In genomic region chr2:167631181-167631590, GRCm38 (mm10) we compare ENCODE assay signal across 8 mouse cellular contexts. TPM values are rescaled to one million over a fixed set of nuclear protein-coding genes. Genes with fewer than 3 reads are reported as not detected.
DNase-seq lines count a peak whose midpoint lies in the region; ATAC-seq and TF ChIP-seq lines count a peak whose summit lies in the region.

No protein-coding gene starts in this region.

- no peak for TF ChIP-seq POLR2A in limb, embryonic 14.5 days (IDR thresholded peaks at IDR 0.05; ENCODE audit: borderline replicate concordance, extremely low read depth, insufficient read depth, insufficient read length)
- TF ChIP-seq POLR2A in olfactory bulb, adult 2 months (IDR thresholded peaks at IDR 0.05; ENCODE audit: insufficient read depth, low read depth, low read length) = no peak

- peak overlapping the region; percentile 99 for H3K4me3 ChIP-seq in heart, embryonic 12.5 days
- peak overlapping the region; percentile 89 for H3K4me3 ChIP-seq in limb, embryonic 14.5 days (replicated peaks; ENCODE audit: low read length)
- H3K4me3 ChIP-seq in olfactory bulb, adult 2 months (ENCODE audit: insufficient read depth, low read depth, low read length) = peak overlapping the region; percentile 80

- DNase-seq in cerebellum, adult 11-12 months = peak; percentile 72
- DNase-seq in cerebellum, postnatal 4 days (ENCODE audit: low spot score in 2 of 2) = no peak
- DNase-seq in right cerebral cortex, postnatal 10 days (ENCODE audit: low spot score in 2 of 2) = peak; percentile 55 to 64
- DNase-seq in right cerebral cortex, adult 18-20 months = no peak
- no peak for DNase-seq in limb, embryonic 14.5 days (ENCODE audit: low spot score)
- DNase-seq in left cerebral cortex, adult 18-20 months (ENCODE audit: low spot score in 2 of 2) = no peak

- WGBS in heart, embryonic 12.5 days = under 1% methylated on average over 31 of the region's 31 CpGs
- 0% methylated on average over 31 of the region's 31 CpGs for WGBS in limb, embryonic 14.5 days
- under 1% methylated on average over 31 of the region's 31 CpGs for WGBS in olfactory bulb, adult 2 months

- ATAC-seq in heart, embryonic 12.5 days (ENCODE audit: insufficient number of reproducible peaks, low FRiP score) = peak; percentile 0; the same call in 1 of the 2 replicates
- ATAC-seq in limb, embryonic 14.5 days (ENCODE audit: low FRiP score, low read depth) = no peak; the same call in 1 of the 2 replicates

- peak overlapping the region; percentile 93 for H3K4me2 ChIP-seq in heart, embryonic 12.5 days
- H3K4me2 ChIP-seq in limb, embryonic 14.5 days (replicated peaks; ENCODE audit: low read depth, low read length, severe bottlenecking) = peak overlapping the region; percentile 88

- no peak for TF ChIP-seq CTCF in olfactory bulb, adult 2 months (IDR thresholded peaks at IDR 0.05; ENCODE audit: insufficient read depth, low read depth, low read length)

- 0 out of 2 replicates have a peak, but pooled peaks cover 2% of the 10 kb centered on the region for H3K9me3 ChIP-seq in heart, embryonic 12.5 days (replicated peaks)
- no peaks in the 10 kb centered on the region for H3K9me3 ChIP-seq in limb, embryonic 14.5 days (ENCODE audit: control insufficient read depth, low read length)

- peak overlapping the region; percentile 99 for H3K9ac ChIP-seq in heart, embryonic 12.5 days
- H3K9ac ChIP-seq in limb, embryonic 14.5 days (ENCODE audit: low read depth, low read length, severe bottlenecking) = peak overlapping the region; percentile 93

- H3K36me3 ChIP-seq in heart, embryonic 12.5 days = peaks cover 16% of the 10 kb centered on the region; the same call in 1 of the 2 replicates
- H3K36me3 ChIP-seq in limb, embryonic 14.5 days (ENCODE audit: control insufficient read depth, insufficient read depth, low read length) = peaks cover 8% of the 10 kb centered on the region

- H3K27me3 ChIP-seq in heart, embryonic 12.5 days (replicated peaks) = no peaks in the 10 kb centered on the region
- H3K27me3 ChIP-seq in limb, embryonic 14.5 days (ENCODE audit: control insufficient read depth, insufficient read depth, low read length) = no peaks in the 10 kb centered on the region

- peak overlapping the region; percentile 88 for H3K27ac ChIP-seq in heart, embryonic 12.5 days (ENCODE audit: poor library complexity, severe bottlenecking)
- peak overlapping the region; percentile 84 for H3K27ac ChIP-seq in limb, embryonic 14.5 days (replicated peaks; ENCODE audit: low read depth, low read length)
- peak overlapping the region; percentile 6; the same call in 1 of the 2 replicates for H3K27ac ChIP-seq in olfactory bulb, adult 2 months (ENCODE audit: insufficient read depth, low read depth, low read length)

- peaks cover 60% of the 10 kb centered on the region for H3K4me1 ChIP-seq in heart, embryonic 12.5 days (replicated peaks)
- H3K4me1 ChIP-seq in limb, embryonic 14.5 days (ENCODE audit: control insufficient read depth, insufficient read depth, low read length) = peaks cover 19% of the 10 kb centered on the region
- H3K4me1 ChIP-seq in olfactory bulb, adult 2 months (ENCODE audit: control insufficient read depth, insufficient read depth, low read length) = peaks cover 43% of the 10 kb centered on the region

RNA-seq across cellular contexts. Expression of gene Ube2v1, which starts 0.7 kb away (rescaled TPM):
- polyA plus RNA-seq in heart, embryonic 12.5 days (2016; fragmentation: Nextera tagmentation; extraction: Ambion mirVana) = 216 and 235 TPM in 2 replicates
- 137 and 158 TPM in 2 replicates for polyA plus RNA-seq in limb, embryonic 14.5 days (2012; rRNA removed)
- polyA plus RNA-seq in limb, embryonic 14.5 days (2014; fragmentation: Nextera tagmentation; extraction: Ambion mirVana) = 269 and 270 TPM in 2 replicates
- polyA plus RNA-seq in olfactory bulb, adult 2 months (2012; ENCODE audit: insufficient read depth, insufficient read length, low replicate concordance, missing spikeins) = not detected in 2 replicates
- total RNA-seq in left cerebral cortex, adult 18-20 months (2021) = 100 to 1,000 TPM; 259 to 266 TPM

RNA-seq across cellular contexts. Expression of gene Gm20431, which starts 30.1 kb away (rescaled TPM):
- polyA plus RNA-seq in heart, embryonic 12.5 days (2016; fragmentation: Nextera tagmentation; extraction: Ambion mirVana) = 10.4 and 11.5 TPM in 2 replicates
- polyA plus RNA-seq in limb, embryonic 14.5 days (2012; rRNA removed) = 6.1 and 11.0 TPM in 2 replicates
- 7.5 and 16.3 TPM in 2 replicates for polyA plus RNA-seq in limb, embryonic 14.5 days (2014; fragmentation: Nextera tagmentation; extraction: Ambion mirVana)
- polyA plus RNA-seq in olfactory bulb, adult 2 months (2012; ENCODE audit: insufficient read depth, insufficient read length, low replicate concordance, missing spikeins) = not detected in 2 replicates
- 10 to 100 TPM; 32.2 to 33.5 TPM for total RNA-seq in left cerebral cortex, adult 18-20 months (2021)

RNA-seq across cellular contexts. Expression of gene Cebpb, which starts 57.5 kb away (rescaled TPM):
- polyA plus RNA-seq in heart, embryonic 12.5 days (2016; fragmentation: Nextera tagmentation; extraction: Ambion mirVana) = 14.2 and 16.8 TPM in 2 replicates
- polyA plus RNA-seq in limb, embryonic 14.5 days (2012; rRNA removed) = 29.7 and 36.0 TPM in 2 replicates
- 20.6 and 27.4 TPM in 2 replicates for polyA plus RNA-seq in limb, embryonic 14.5 days (2014; fragmentation: Nextera tagmentation; extraction: Ambion mirVana)
- not detected in 2 replicates for polyA plus RNA-seq in olfactory bulb, adult 2 months (2012; ENCODE audit: insufficient read depth, insufficient read length, low replicate concordance, missing spikeins)
- 10 to 100 TPM; 15.9 to 17.3 TPM for total RNA-seq in left cerebral cortex, adult 18-20 months (2021)

RNA-seq across cellular contexts. Expression of gene Tmem189, which starts 58.4 kb away (rescaled TPM):
- 46.6 and 48.3 TPM in 2 replicates for polyA plus RNA-seq in heart, embryonic 12.5 days (2016; fragmentation: Nextera tagmentation; extraction: Ambion mirVana)
- 58.9 and 76.0 TPM in 2 replicates for polyA plus RNA-seq in limb, embryonic 14.5 days (2012; rRNA removed)
- 37.2 and 39.3 TPM in 2 replicates for polyA plus RNA-seq in limb, embryonic 14.5 days (2014; fragmentation: Nextera tagmentation; extraction: Ambion mirVana)
- 167 TPM in 1 of 2 replicates, not detected in the other for polyA plus RNA-seq in olfactory bulb, adult 2 months (2012; ENCODE audit: insufficient read depth, insufficient read length, low replicate concordance, missing spikeins)
- total RNA-seq in left cerebral cortex, adult 18-20 months (2021) = 10 to 100 TPM; 43.3 to 44.4 TPM

Comparison
In these comparisons a context has a peak if more than half of its experiments do, and no peak if none do; other contexts are left out.
1. DNase-seq: peak in cerebellum, adult 11-12 months (single experiment) and right cerebral cortex, postnatal 10 days (2 of 2); none in cerebellum, postnatal 4 days (0 of 2), right cerebral cortex, adult 18-20 months (single experiment), limb, embryonic 14.5 days (single experiment) and left cerebral cortex, adult 18-20 months (0 of 2).
2. H3K27ac ChIP-seq: peak in every context shown above with its lines; median percentile 88 in heart, embryonic 12.5 days; 84 in limb, embryonic 14.5 days; 6 in olfactory bulb, adult 2 months.
3. RNA of gene Cebpb, which starts 57.5 kb away (polyA plus RNA-seq): 20.6 to 36.0 TPM in limb, embryonic 14.5 days and 14.2 to 16.8 TPM in heart, embryonic 12.5 days; not detected in olfactory bulb, adult 2 months; every median in the first group is over 10 times any median in the second.
4. Peak in every context shown above with its lines, with median percentiles within 50 percentile points of each other: H3K4me3 ChIP-seq.